Mouse (Mus musculus): ENCODE measurements at regions not wholly inside any gene's neighbourhood (a gene's known extent, or its start where the extent isn't known, plus 50 kb on each side); places are given as distances from the start of the nearest gene placed in this dataset.

DNA sequence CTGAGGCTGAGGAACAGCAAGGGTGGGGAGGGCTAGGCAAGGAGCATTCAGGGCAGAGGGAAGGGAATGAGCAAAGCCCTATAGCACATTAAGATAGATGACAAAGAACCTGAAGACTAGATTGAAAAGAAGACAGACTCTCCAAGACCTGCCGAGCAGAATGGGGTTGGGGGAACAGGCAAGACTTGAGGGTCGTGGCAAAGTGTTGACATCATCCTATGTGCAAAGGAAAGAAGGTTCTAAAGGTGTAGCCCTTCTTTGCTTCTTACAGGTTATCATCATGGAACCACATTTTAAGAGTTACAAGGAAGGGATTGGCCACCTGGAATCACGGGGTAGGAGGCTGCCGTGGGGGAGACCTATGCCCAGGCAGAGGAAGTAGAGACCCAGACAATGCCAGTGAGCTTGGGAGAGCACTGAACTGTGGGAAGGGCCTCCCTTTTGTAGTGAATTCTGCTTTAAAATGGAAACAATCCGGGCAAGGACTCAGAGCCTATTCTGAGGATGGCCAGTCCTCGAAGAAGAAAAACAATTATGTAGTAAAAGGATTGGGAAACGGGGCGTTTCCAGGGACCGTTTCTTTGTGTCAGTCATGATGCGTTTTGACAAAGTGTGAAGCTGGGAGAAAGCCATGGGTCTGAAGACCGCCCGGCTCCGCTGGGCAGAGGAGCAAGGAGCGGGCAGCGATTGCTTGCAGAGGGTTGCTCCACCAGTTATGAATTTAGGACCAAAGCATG is 55.5 kb upstream of the Cox10 start:
- DNase-seq = no peak
